Mouse (Mus musculus): ENCODE results near the gene Wfdc9. TPM values are rescaled to one million over a fixed set of nuclear protein-coding genes. Genes with fewer than 3 reads are reported as not detected.

The Wfdc9 gene
- not detected for polyA plus RNA-seq (2012; fragmentation: generic; extraction: Trizol)

DNA sequence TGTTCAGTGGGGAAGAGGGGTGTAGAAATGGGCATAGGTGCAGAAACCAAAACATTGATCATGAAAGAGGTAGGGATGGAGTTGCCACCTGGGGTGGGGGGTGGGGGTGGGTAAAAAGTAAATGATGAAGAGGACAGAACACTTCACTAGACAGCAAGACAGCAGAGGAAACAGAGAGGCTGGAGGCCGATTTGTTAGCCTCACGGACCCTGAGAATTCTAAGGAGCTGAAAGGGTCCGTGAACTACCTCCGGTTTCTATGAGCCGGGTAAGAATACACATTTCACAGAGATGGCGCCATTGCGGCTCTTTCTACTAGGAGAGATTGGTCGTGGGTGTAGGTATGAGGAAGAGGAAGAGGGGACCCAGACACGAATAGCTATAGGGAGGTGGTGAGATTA lies at the start of gene Wfdc9:
Gene Wfdc9 (minus strand): TSS at position 101 of the 400 bp plus-strand sequence.
- peaks cover 25% of the 10 kb centered on the region for H3K27me3 ChIP-seq (ENCODE audit: control insufficient read depth, insufficient read depth, insufficient read length)
- no peak within 1 kb of the TSS for H3ac ChIP-seq (ENCODE audit: control insufficient read depth, insufficient read length)
- H3K36me3 ChIP-seq (ENCODE audit: control insufficient read depth, insufficient read depth), result no peaks in the 10 kb centered on the region
- TF ChIP-seq TCF12 (IDR thresholded peaks at IDR 0.05; ENCODE audit: insufficient read depth, poor library complexity, severe bottlenecking) (no peak), MAX (IDR thresholded peaks at IDR 0.05; ENCODE audit: low read depth) (no peak), USF1 (IDR thresholded peaks at IDR 0.05; ENCODE audit: low read depth) (no peak), CEBPB (IDR thresholded peaks at IDR 0.05; ENCODE audit: insufficient read depth, poor library complexity, severe bottlenecking) (no peak), SRF (IDR thresholded peaks at IDR 0.05; ENCODE audit: control insufficient read depth, insufficient read length, low read depth) (no peak), TCF3 (IDR thresholded peaks at IDR 0.05; ENCODE audit: insufficient read length, low read depth) (no peak), MYOG (IDR thresholded peaks at IDR 0.05; ENCODE audit: control insufficient read depth in 1 of 3, insufficient read depth in 1 of 3, insufficient read length in 2 of 3, low read depth in 2 of 3) (no peak), POLR2AphosphoS2 (IDR thresholded peaks at IDR 0.05; ENCODE audit: insufficient read length, low read depth) (no peak), POLR2A (IDR thresholded peaks at IDR 0.05; ENCODE audit: insufficient read length, low read depth) (no peak), MYOD1 (IDR thresholded peaks at IDR 0.05; ENCODE audit: control insufficient read depth in 1 of 3, insufficient read length in 2 of 3, low read depth in 2 of 3) (no peak), E2F4 (IDR thresholded peaks at IDR 0.05; ENCODE audit: insufficient read depth) (no peak), REST (IDR thresholded peaks at IDR 0.05; ENCODE audit: insufficient read depth, insufficient read length) (no peak)
- no peak within 1 kb of the TSS for H3K4me3 ChIP-seq
- no peak within 1 kb of the TSS for H3K4me2 ChIP-seq (ENCODE audit: low read depth)
- no peaks in the 10 kb centered on the region for H3K79me2 ChIP-seq (ENCODE audit: control insufficient read depth, insufficient read depth)

DNA sequence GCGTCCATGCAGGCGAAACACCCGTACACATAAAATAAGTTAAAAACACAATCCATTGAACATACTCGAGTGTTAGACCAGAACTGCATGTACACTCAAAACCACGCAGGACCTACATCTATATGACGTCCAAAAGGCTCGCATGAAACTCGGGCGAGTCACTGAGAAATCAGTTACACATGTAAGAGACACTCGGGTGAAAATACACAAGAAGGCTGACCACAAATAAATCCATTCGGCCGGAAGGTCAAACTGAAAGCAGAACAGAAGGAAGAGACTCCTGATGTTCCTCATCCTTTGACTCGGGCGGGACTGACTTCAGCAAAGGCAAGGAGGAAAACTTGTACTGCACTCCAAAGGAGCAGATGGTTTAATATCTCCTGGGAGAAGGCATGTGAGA lies 49.6 kb upstream of the Wfdc9 start:
- Histone ChIP-seq H3K4me3 (no peak overlapping the region), H3K36me3 (ENCODE audit: control insufficient read depth, insufficient read depth) (no peaks in the 10 kb centered on the region), H3ac (ENCODE audit: control insufficient read depth, insufficient read length) (no peak overlapping the region), H3K27me3 (ENCODE audit: control insufficient read depth, insufficient read depth, insufficient read length) (peaks cover 11% of the 10 kb centered on the region), H3K79me2 (ENCODE audit: control insufficient read depth, insufficient read depth) (no peaks in the 10 kb centered on the region), H3K4me2 (ENCODE audit: low read depth) (no peak overlapping the region)
- no peak for TF ChIP-seq MAX (IDR thresholded peaks at IDR 0.05; ENCODE audit: low read depth)
- TF ChIP-seq POLR2AphosphoS2 (IDR thresholded peaks at IDR 0.05; ENCODE audit: insufficient read length, low read depth), result no peak
- TF ChIP-seq SRF (IDR thresholded peaks at IDR 0.05; ENCODE audit: control insufficient read depth, insufficient read length, low read depth), result no peak
- no peak for TF ChIP-seq TCF3 (IDR thresholded peaks at IDR 0.05; ENCODE audit: insufficient read length, low read depth)
- no peak for TF ChIP-seq CEBPB (IDR thresholded peaks at IDR 0.05; ENCODE audit: insufficient read depth, poor library complexity, severe bottlenecking)
- no peak for TF ChIP-seq USF1 (IDR thresholded peaks at IDR 0.05; ENCODE audit: low read depth)
- no peak for TF ChIP-seq REST (IDR thresholded peaks at IDR 0.05; ENCODE audit: insufficient read depth, insufficient read length)
- TF ChIP-seq TCF12 (IDR thresholded peaks at IDR 0.05; ENCODE audit: insufficient read depth, poor library complexity, severe bottlenecking), result no peak
- TF ChIP-seq MYOD1 (IDR thresholded peaks at IDR 0.05; ENCODE audit: control insufficient read depth in 1 of 3, insufficient read length in 2 of 3, low read depth in 2 of 3), result no peak
- no peak for TF ChIP-seq MYOG (IDR thresholded peaks at IDR 0.05; ENCODE audit: control insufficient read depth in 1 of 3, insufficient read depth in 1 of 3, insufficient read length in 2 of 3, low read depth in 2 of 3)
- TF ChIP-seq POLR2A (IDR thresholded peaks at IDR 0.05; ENCODE audit: insufficient read length, low read depth), result no peak
- TF ChIP-seq E2F4 (IDR thresholded peaks at IDR 0.05; ENCODE audit: insufficient read depth), result no peak

DNA sequence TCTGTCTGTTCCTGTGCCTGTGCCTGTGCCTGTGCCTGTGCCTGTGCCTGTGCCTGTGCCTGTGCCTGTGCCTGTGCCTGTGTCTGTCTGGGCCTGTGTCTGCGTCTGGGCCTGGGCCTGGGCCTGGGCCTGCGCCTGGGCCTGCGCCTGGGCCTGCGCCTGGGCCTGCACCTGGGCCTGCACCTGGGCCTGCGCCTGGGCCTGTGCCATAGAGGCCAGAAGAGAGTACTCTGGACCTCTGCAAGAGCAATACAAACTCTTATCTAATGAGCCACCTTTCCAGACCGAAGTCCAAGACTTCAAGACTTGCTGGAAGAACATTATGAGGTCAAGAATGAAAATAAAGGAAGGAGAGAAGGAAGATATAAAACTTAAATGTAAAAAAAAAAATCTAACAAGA lies 48.9 kb upstream of the Wfdc9 start:
- no peak overlapping the region for H3ac ChIP-seq (ENCODE audit: control insufficient read depth, insufficient read length)
- H3K4me3 ChIP-seq, result no peak overlapping the region
- H3K36me3 ChIP-seq (ENCODE audit: control insufficient read depth, insufficient read depth), result no peaks in the 10 kb centered on the region
- TF ChIP-seq TCF3 (IDR thresholded peaks at IDR 0.05; ENCODE audit: insufficient read length, low read depth) (no peak), REST (IDR thresholded peaks at IDR 0.05; ENCODE audit: insufficient read depth, insufficient read length) (no peak), MYOD1 (IDR thresholded peaks at IDR 0.05; ENCODE audit: control insufficient read depth in 1 of 3, insufficient read length in 2 of 3, low read depth in 2 of 3) (no peak), POLR2A (IDR thresholded peaks at IDR 0.05; ENCODE audit: insufficient read length, low read depth) (no peak), E2F4 (IDR thresholded peaks at IDR 0.05; ENCODE audit: insufficient read depth) (no peak), POLR2AphosphoS2 (IDR thresholded peaks at IDR 0.05; ENCODE audit: insufficient read length, low read depth) (no peak), SRF (IDR thresholded peaks at IDR 0.05; ENCODE audit: control insufficient read depth, insufficient read length, low read depth) (no peak), MAX (IDR thresholded peaks at IDR 0.05; ENCODE audit: low read depth) (no peak), CEBPB (IDR thresholded peaks at IDR 0.05; ENCODE audit: insufficient read depth, poor library complexity, severe bottlenecking) (no peak), USF1 (IDR thresholded peaks at IDR 0.05; ENCODE audit: low read depth) (no peak), MYOG (IDR thresholded peaks at IDR 0.05; ENCODE audit: control insufficient read depth in 1 of 3, insufficient read depth in 1 of 3, insufficient read length in 2 of 3, low read depth in 2 of 3) (no peak), TCF12 (IDR thresholded peaks at IDR 0.05; ENCODE audit: insufficient read depth, poor library complexity, severe bottlenecking) (no peak)
- no peak overlapping the region for H3K4me2 ChIP-seq (ENCODE audit: low read depth)
- H3K27me3 ChIP-seq (ENCODE audit: control insufficient read depth, insufficient read depth, insufficient read length), result peaks cover 16% of the 10 kb centered on the region
- H3K79me2 ChIP-seq (ENCODE audit: control insufficient read depth, insufficient read depth), result no peaks in the 10 kb centered on the region

DNA sequence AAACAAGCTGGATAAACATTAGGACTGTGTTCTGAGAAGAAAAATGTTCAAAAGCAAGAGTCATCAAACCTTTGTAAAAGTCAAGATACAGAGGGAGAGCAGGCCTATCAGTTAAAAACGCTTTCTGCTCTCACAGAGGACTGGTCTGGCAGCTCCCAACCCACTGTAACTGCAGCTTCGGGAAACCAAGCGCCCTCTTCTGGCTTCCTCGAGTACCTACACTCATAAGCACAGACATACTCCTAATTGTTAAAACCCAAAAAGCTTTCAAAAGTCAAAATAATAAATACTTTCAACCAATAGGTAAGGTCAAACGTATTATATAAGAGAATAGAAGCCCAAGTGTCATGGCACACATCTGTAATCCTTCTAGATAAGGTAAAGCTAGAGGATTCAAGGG lies 47.9 kb upstream of the Wfdc9 start:
- Histone ChIP-seq H3K27me3 (ENCODE audit: control insufficient read depth, insufficient read depth, insufficient read length) (peaks cover 13% of the 10 kb centered on the region), H3K4me2 (ENCODE audit: low read depth) (no peak overlapping the region), H3ac (ENCODE audit: control insufficient read depth, insufficient read length) (no peak overlapping the region), H3K36me3 (ENCODE audit: control insufficient read depth, insufficient read depth) (no peaks in the 10 kb centered on the region), H3K79me2 (ENCODE audit: control insufficient read depth, insufficient read depth) (no peaks in the 10 kb centered on the region), H3K4me3 (no peak overlapping the region)
- TF ChIP-seq TCF12 (IDR thresholded peaks at IDR 0.05; ENCODE audit: insufficient read depth, poor library complexity, severe bottlenecking), result no peak
- no peak for TF ChIP-seq CEBPB (IDR thresholded peaks at IDR 0.05; ENCODE audit: insufficient read depth, poor library complexity, severe bottlenecking)
- no peak for TF ChIP-seq REST (IDR thresholded peaks at IDR 0.05; ENCODE audit: insufficient read depth, insufficient read length)
- TF ChIP-seq USF1 (IDR thresholded peaks at IDR 0.05; ENCODE audit: low read depth), result no peak
- TF ChIP-seq TCF3 (IDR thresholded peaks at IDR 0.05; ENCODE audit: insufficient read length, low read depth), result no peak
- no peak for TF ChIP-seq MAX (IDR thresholded peaks at IDR 0.05; ENCODE audit: low read depth)
- TF ChIP-seq POLR2AphosphoS2 (IDR thresholded peaks at IDR 0.05; ENCODE audit: insufficient read length, low read depth), result no peak
- TF ChIP-seq MYOG (IDR thresholded peaks at IDR 0.05; ENCODE audit: control insufficient read depth in 1 of 3, insufficient read depth in 1 of 3, insufficient read length in 2 of 3, low read depth in 2 of 3), result no peak
- no peak for TF ChIP-seq MYOD1 (IDR thresholded peaks at IDR 0.05; ENCODE audit: control insufficient read depth in 1 of 3, insufficient read length in 2 of 3, low read depth in 2 of 3)
- TF ChIP-seq E2F4 (IDR thresholded peaks at IDR 0.05; ENCODE audit: insufficient read depth), result no peak
- no peak for TF ChIP-seq SRF (IDR thresholded peaks at IDR 0.05; ENCODE audit: control insufficient read depth, insufficient read length, low read depth)
- no peak for TF ChIP-seq POLR2A (IDR thresholded peaks at IDR 0.05; ENCODE audit: insufficient read length, low read depth)
